Mouse (Mus musculus) T-helper 17 cell (primary cell): Measurements from ENCODE around the gene Cnot6.

Experiments
- in situ Hi-C, 2 experiments: fragments of 300-600 bp; cut with MboI, MseI; formaldehyde crosslinking; loops; 1 replicate in 1 of 2; 2 replicates in 1 of 2; pipeline ENCODE4 v1.15.1; 2025; ENCODE audit warnings: high pct_unique_total_duplicates in 2 of 2

Cnot6 gene

DNA sequence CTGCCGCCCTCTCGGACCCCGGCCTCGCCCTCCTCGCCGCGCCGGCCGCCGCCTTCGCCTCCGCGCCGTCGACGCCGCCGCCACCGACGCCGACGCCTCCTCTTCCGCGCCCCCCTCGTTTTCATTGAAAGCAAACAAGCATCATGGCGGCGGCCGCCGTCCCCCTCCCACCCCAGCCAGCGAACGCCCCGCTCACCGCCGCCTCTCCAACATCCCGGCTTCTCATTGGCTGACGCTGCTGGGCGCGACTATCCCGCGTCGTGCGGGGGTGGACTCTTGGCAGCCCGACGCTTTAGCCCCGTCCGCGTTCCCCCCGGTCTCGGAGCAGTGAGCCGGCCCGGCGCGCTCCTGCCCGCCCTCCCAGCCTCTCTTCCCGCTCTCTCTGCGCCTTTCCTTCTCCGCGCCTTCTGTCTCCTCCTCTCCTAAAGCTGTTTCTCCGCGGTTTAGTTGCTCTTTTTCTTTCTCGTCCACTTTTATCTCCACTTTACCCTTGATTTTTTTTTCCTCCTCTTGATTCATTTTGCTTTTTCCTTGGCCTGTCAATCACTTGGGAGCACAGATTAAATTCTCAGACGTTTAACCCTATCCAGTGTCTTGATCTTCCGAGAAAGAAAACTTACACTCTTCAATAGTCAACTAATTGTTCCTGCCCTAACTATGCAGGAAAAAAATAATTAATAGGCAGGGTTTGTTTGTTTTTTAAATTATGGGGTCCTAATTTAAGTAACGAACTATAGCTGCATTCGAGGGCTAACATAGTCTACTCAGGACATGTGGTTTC is at the start of gene Cnot6:
TSS of gene Cnot6 (minus strand) at position 169 of the 781 bp plus-strand sequence.
- in situ Hi-C loops: loop anchor here in 1 of 2 experiments (25.0 kb wide), 1 partner anchor 900 kb away; the partner anchor contains the start of genes Rack1 and Trim41

DNA sequence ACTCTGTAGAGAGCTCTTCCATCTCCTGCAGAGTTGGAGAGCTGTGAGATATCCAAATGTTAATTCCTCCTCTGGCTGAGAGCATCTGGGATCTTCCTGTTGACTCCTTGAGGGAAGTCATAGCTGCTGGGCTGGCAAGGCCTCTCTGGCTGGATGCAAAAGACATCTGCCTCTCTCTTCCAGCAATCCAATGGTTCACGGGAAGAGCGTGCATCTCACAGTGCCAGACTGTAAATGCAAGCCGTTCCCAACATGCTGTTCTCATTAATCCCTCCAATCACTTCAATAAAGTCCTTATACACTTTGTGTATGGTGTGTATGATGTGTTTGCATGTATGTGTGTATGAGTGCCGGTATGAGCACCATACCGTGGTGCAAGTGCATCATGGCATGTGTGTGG is 48.6 kb upstream of the Cnot6 start:
- in situ Hi-C loops: no loop called here

DNA sequence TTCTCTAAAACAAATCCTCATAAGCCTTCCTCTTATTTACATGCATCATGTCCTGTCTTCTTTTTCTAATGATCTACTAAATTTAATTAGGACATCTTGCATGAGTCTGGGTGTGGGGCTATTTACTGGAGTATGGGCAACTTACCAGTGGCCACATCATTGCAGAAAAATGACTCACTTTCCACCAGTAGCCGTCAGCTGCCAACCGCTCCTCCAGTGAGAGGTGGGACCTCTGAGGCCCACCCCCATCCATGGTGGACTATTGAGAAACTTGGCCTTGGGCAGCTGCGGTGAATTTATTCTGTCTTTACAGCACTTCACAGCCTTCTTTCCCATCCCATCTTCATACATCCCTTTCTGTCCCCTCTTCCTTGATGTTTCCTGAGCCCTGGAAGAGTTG is 45.6 kb upstream of the Cnot6 start:
- in situ Hi-C loops: no loop called here

DNA sequence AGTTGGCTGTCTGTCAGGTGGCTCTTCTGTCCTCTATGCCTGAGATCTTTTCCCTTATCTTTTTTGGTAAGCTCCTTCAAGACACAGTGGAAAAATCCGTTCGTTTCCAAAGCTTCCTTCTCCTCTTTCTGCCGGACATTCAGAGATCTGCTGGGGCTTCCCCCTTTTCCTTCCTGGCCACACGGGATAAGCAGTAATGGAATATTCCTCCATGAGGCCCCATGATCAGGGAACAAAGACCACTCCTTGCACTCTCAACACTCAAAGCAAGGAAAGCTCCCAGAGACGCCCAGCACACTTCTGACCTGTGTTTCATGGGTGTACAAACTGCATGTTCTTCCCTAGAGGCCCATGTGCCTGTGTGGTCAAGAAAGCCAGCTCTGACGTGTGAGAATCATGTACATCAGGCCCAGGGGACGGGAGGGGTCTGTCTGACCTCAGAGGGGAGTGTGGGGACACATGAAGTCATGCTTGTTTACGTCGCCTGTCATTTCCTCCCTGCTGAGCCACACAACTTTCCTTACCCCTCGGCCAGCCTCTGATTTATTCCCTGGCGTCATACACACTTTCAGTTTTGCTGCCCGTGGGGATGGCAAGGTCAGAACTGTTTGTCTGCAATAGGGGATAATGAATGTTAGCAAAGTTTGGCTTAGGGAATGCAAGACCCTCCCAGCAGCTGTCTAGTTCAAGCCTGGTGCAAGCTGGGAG is 42.6 kb upstream of the Cnot6 start:
- in situ Hi-C loops: no loop called here

GRCm38 (mm10) chr11:49746756-49747155 is 34.2 kb upstream of the Cnot6 start:
- in situ Hi-C loops: no loop called here

GRCm38 (mm10) chr11:49745839-49746238 is 33.3 kb upstream of the Cnot6 start:
- in situ Hi-C loops: no loop called here

DNA sequence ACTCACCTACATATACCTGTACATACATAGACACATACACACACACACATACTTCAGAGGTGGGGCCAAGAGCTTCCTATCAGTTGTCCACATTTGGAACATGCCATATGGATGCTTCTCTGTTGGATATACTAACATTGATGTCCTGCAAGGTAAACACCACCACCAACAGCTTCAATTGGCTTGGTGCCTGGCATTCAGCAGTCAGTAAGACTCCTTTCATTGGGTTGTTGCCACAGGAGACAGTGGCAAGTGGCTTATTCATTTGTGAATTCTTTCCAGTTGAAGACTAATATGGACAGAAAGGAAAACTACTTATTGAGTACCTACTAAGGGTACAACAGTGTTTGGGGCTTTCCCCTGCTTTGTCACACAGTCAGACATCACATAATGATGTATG is 32.5 kb upstream of the Cnot6 start:
- in situ Hi-C loops: no loop called here

- in situ Hi-C loops: no loop called here
These were observed 31.1 kb upstream of the Cnot6 start for GRCm38 (mm10) chr11:49743634-49744033.

- in situ Hi-C loops: no loop called here
These were observed 29.7 kb upstream of the Cnot6 start for GRCm38 (mm10) chr11:49742248-49742647.

GRCm38 (mm10) chr11:49739776-49740175 is 27.3 kb upstream of the Cnot6 start:
- in situ Hi-C loops: no loop called here

DNA sequence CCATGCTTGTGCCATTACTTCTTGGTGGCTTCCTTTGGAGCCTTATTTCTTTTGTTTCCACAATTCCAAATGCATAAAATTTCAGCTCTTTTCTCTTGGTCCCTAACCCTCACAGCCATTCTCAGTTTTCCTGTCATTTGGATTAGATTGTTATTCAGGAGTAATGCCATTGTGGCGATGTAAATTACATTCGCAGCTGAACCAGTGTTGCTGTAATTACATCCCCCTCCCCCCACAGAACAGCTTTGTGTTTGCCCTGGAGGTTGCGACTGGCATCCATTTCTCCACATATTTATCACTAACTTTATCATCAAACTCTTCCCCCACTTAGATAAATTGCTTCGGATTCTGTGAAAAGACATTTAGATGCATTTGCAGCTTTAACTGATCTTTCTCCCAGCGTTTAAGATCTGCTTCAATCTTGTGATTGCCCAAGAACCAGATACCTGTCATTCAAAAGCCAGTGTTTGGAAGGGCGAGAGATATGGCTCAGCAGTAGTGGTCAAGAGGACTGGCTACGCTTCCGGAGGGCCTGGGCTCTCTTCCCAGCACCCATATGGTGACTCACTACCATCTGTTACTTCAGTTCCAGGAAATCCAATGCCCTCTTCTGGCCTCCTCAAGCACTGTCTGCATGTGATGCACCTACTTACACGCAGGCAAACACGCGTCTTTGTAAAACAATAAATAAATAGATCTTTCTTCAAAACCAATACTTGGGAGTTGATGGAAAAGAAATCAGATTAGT is 26.3 kb upstream of the Cnot6 start:
- in situ Hi-C loops: no loop called here

GRCm38 (mm10) chr11:49737625-49738024 is 25.1 kb upstream of the Cnot6 start:
- in situ Hi-C loops: no loop called here

GRCm38 (mm10) chr11:49734771-49735170 is 22.2 kb upstream of the Cnot6 start:
- in situ Hi-C loops: no loop called here

GRCm38 (mm10) chr11:49730275-49730948 is 17.9 kb upstream of the Cnot6 start:
- in situ Hi-C loops: no loop called here

DNA sequence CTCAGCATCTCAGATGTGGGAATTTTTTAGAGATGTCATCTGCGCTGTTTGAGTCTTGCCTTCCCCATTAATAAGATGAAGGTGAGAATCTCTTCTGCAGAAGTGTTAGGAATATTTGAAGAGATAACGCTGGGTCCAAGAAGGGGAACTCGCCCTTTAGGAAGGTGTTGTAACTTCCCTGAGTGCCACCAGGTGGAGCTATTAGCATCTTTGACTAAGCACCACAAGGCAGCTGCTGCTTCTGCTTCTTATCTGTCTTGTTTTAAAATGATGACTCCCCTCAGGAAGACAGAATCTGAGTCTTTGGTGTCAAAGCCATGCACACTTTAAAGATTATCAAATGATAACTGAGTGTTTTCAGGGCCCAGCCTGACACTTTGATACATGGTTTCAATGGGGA is 15.4 kb upstream of the Cnot6 start:
- in situ Hi-C loops: no loop called here

- in situ Hi-C loops: no loop called here
These were observed 14.3 kb upstream of the Cnot6 start for GRCm38 (mm10) chr11:49726800-49727199.

GRCm38 (mm10) chr11:49724676-49725075 is 12.2 kb upstream of the Cnot6 start:
- in situ Hi-C loops: loop anchor here in 1 of 2 experiments (25.0 kb wide), 1 partner anchor 912 kb away; the partner anchor contains the start of genes Rack1 and Trim41

- in situ Hi-C loops: loop anchor here in 1 of 2 experiments (25.0 kb wide), 1 partner anchor 911 kb away; the partner anchor contains the start of genes Rack1 and Trim41
These were observed 10.8 kb upstream of the Cnot6 start for GRCm38 (mm10) chr11:49723281-49723680.

DNA sequence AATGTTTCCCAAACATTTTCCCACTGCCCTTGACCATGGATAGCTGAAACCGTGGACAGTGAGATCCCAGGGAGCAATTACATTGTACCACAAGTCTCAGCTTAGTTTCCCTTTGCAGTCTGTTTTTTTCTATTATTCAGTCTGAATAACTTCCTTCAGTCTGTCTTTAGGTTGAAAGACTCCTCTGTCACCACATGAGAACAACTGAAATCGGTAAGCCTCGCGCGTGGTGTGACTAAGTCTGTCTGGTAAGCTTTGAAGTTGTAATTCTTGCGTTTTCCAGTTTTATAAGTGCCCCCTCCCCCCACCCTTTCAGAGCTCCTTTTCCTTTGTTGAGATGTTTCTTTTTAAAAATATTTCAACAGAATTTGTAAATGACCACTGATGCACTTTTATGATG is 10.2 kb upstream of the Cnot6 start:
- in situ Hi-C loops: loop anchor here in 1 of 2 experiments (25.0 kb wide), 1 partner anchor 910 kb away; the partner anchor contains the start of genes Rack1 and Trim41

DNA sequence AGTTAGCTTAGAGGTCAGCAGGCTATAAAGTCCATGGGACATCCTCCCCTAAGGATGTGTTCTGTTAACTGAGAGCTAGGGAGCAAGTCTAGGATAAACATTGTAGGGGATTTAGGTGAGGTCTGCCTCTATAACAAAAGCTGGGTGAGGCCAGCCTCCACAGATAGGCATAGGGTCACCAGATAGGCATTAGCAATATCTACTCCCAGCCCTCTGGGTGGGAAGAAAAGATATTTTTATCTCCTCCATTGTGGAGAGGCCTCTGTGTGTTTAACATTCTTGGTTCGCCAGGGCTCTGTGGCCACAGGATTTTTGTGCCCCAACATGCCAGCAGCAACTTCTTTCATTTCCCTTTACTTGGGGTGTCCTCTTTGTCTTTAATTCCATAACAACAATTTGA is 8.8 kb upstream of the Cnot6 start:
- in situ Hi-C loops: loop anchor here in 1 of 2 experiments (25.0 kb wide), 1 partner anchor 909 kb away; the partner anchor contains the start of genes Rack1 and Trim41
